Mouse (Mus musculus) CD4-positive naive resting alpha-beta T cell, adult 76 days (primary cell): ENCODE measurements around the gene Ccdc172. TPM values are rescaled to one million over a fixed set of nuclear protein-coding genes. Genes with fewer than 3 reads are reported as not detected.

ENCODE experiments used
- total RNA-seq: library from RNA; stranded (reverse); gene quantifications from one replicate; pipeline ENCODE4 v1.2.4, GENCODE M21; 2023

Ccdc172 gene
- not detected for total RNA-seq

DNA sequence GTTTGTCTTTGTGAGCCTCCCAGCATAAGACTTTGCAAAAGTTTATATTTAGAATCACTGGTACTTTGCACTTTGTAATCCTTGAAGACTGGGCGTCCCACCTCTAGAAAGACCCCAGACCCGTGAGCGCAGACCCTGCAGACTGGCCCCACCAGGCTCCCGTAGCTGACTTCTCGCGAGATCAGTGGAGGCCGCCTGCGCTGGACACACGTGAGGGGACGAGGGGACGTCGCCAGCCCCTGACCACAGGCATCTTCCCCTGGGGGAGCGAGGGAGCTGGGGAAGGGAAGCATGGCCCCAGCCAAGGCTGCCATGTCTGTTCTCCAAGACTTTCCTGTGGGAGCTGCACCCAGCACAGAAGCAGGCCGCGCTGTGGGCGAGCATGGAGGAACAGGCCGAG is at the start of gene Ccdc172:
Gene Ccdc172, plus strand, starts transcription at position 176 of the 400 bp plus-strand sequence.

Other genes starting within 250 kb of the Ccdc172 start
- 0.76 TPM for gene Gfra1, start 56.1 kb upstream of the Ccdc172 start, total RNA-seq
- gene Pnlip, start 140.5 kb downstream of the Ccdc172 start, total RNA-seq, result 1.5 TPM
- not detected for gene Pnliprp1, start 216.9 kb downstream of the Ccdc172 start, total RNA-seq
- gene Pnliprp2, start 247.7 kb downstream of the Ccdc172 start, total RNA-seq, result 0.35 TPM